Mouse (Mus musculus) monocyte, adult 5-6 weeks (primary cell): ENCODE data around the gene Rspo3. TPM values are rescaled to one million over a fixed set of nuclear protein-coding genes. Genes with fewer than 3 reads are reported as not detected.

Source experiments
- ATAC-seq: fragments of 153-309, 156-312 bp; replicated peaks from 2 replicates; pipeline ENCODE4 v1.8.0; 2017; ENCODE audit warnings: mild to moderate bottlenecking; ENCODE audit not compliant: low TSS enrichment, insufficient number of reproducible peaks, severe bottlenecking, poor library complexity, low FRiP score
- total RNA-seq: library from RNA; stranded (forward); fragments of 200-1000, 200-491, 200-594 nt; gene quantifications from 3 replicates; pipeline ENCODE4 v1.2.3, GENCODE M21; 2017

The Rspo3 gene
- total RNA-seq, 1 experiment from 2014 or later = not detected

GRCm38 (mm10) chr10:29460100-29460499 lies 75.6 kb downstream of the Rspo3 start:
- ATAC-seq = no peak

- ATAC-seq = no peak
These were observed 76.0 kb downstream of the Rspo3 start for GRCm38 (mm10) chr10:29459632-29460031.

- ATAC-seq = no peak
These were observed 90.6 kb downstream of the Rspo3 start for GRCm38 (mm10) chr10:29445076-29445475.

- ATAC-seq = no peak
These were observed 94.4 kb downstream of the Rspo3 start for GRCm38 (mm10) chr10:29441297-29441696.

- ATAC-seq = no peak
These were observed 102.7 kb downstream of the Rspo3 start for GRCm38 (mm10) chr10:29432935-29433453.

GRCm38 (mm10) chr10:29426660-29427059 lies 109.0 kb downstream of the Rspo3 start:
- no peak for ATAC-seq

GRCm38 (mm10) chr10:29424571-29424970 lies 111.1 kb downstream of the Rspo3 start:
- no peak for ATAC-seq

GRCm38 (mm10) chr10:29414361-29414760 lies 121.3 kb downstream of the Rspo3 start:
- ATAC-seq = no peak

GRCm38 (mm10) chr10:29402656-29403268 lies 132.9 kb downstream of the Rspo3 start:
- no peak for ATAC-seq

Other genes with a start within 250 kb of the Rspo3 start
- gene Echdc1, start 222.7 kb downstream of the Rspo3 start, total RNA-seq = 5.8 to 13.7 TPM (median 11.4 TPM) in 3 replicates
- gene Rnf146, start 173.4 kb downstream of the Rspo3 start, total RNA-seq = 99.8 to 109 TPM (median 101 TPM) in 3 replicates